Mouse (Mus musculus) forebrain, embryonic 16.5 days (tissue): ENCODE data around the gene Lcn12. TPM values are rescaled to one million over a fixed set of nuclear protein-coding genes. Genes with fewer than 3 reads are reported as not detected.

Source experiments
- ATAC-seq: fragments of 200-750 bp; cut with Nextera tagmentation; 2 replicates; pipeline ENCODE4 v1.8.0; 2017; ENCODE audit warnings: mild to moderate bottlenecking, moderate library complexity
- H3K27ac ChIP-seq: fragments of 300-500 bp; sonication (generic); 2 replicates; pipeline ENCODE4 v1.5.1; 2014; ENCODE audit warnings: low read length, control low read depth
- H3K27me3 ChIP-seq: fragments of 300-500 bp; sonication (generic); replicated peaks from 2 replicates; pipeline ENCODE4 v1.6.1; 2014; ENCODE audit warnings: low read length; ENCODE audit not compliant: control insufficient read depth, insufficient read depth
- H3K36me3 ChIP-seq: fragments of 300-500 bp; sonication (generic); 2 replicates; pipeline ENCODE4 v1.6.1; 2014; ENCODE audit not compliant: control insufficient read depth, insufficient read depth
- H3K4me1 ChIP-seq: fragments of 300-500 bp; sonication (generic); replicated peaks from 2 replicates; pipeline ENCODE4 v1.6.1; 2014; ENCODE audit warnings: low read length; ENCODE audit not compliant: control insufficient read depth, insufficient read depth
- H3K4me2 ChIP-seq: fragments of 300-500 bp; sonication (generic); 2 replicates; pipeline ENCODE4 v1.6.1; 2014; ENCODE audit warnings: mild to moderate bottlenecking, low read length, control low read depth
- H3K4me3 ChIP-seq: fragments of 300-500 bp; sonication (generic); replicated peaks from 2 replicates; pipeline ENCODE4 v1.5.1; 2014; ENCODE audit warnings: mild to moderate bottlenecking, low read length, control low read depth
- H3K9ac ChIP-seq: fragments of 300-500 bp; sonication (generic); replicated peaks from 2 replicates; pipeline ENCODE4 v1.6.1; 2014; ENCODE audit warnings: low read depth, low read length, control low read depth
- H3K9me3 ChIP-seq: fragments of 300-500 bp; sonication (generic); 2 replicates; pipeline ENCODE4 v1.6.1; 2016; ENCODE audit warnings: low read length; ENCODE audit not compliant: control insufficient read depth
- WGBS: fragments of 180-500 bp; shearing (Covaris S2); extraction: QIAGEN DNeasy Blood & Tissue Kit; methylation state at CpG from one replicate; pipeline ENCODE4 v1.1.7; 2014; 5-methylcytosine and 5-hydroxymethylcytosine counted together
- microRNA-seq: library from miRNA; unstranded; fragments of <30 nt; microRNA quantifications from one replicate; pipeline ENCODE4, GENCODE M21; 2017
- polyA plus RNA-seq: library from polyadenylated mRNA; unstranded; fragments of >200 nt; fragmentation: Nextera tagmentation; extraction: Ambion mirVana; gene quantifications from 2 replicates; pipeline ENCODE4 v1.2.1, GENCODE M21; 2015

Gene Lcn12
- polyA plus RNA-seq, 1 experiment from 2014 or later: not detected

- WGBS: 64% methylated on average over 14 of the region's 14 CpGs
- no peak within 1 kb of the TSS for H3K4me3 ChIP-seq
- H3K36me3 ChIP-seq: peaks cover 4% of the 10 kb centered on the region; the same call in 1 of the 2 replicates
- H3K9ac ChIP-seq: no peak within 1 kb of the TSS
- H3K27ac ChIP-seq: no peak within 1 kb of the TSS
- H3K27me3 ChIP-seq: no peaks in the 10 kb centered on the region
- H3K4me1 ChIP-seq: peaks cover 20% of the 10 kb centered on the region
- H3K9me3 ChIP-seq: no peaks in the 10 kb centered on the region
- H3K4me2 ChIP-seq: no peak within 1 kb of the TSS
- ATAC-seq: no peak
Observed at GRCm38 (mm10) chr2:25456205-25456953, 37.3 kb downstream of the Lcn12 start, which contains the start of gene Clic3. TSS of gene Clic3 (plus strand) at chr2:25456838.

DNA sequence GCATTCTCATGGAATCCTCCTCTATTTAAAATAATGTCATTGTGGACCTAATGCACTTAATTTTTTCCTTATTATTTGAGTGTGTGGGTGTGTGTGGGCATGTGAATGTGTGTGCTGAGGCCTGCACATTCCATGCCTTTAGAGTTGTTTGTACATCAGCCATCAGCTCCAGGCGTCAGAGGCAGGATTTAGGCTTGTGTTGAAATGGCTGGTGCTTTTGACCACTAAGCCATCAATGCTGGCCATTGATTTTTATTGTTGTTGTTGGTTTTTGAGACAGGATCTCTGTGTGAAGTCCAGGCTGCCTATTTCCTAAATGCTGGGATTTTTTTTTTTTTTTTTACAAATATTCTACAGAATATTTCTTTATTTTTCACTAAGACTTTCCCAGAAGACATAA lies 40.8 kb downstream of the Lcn12 start:
- H3K36me3 ChIP-seq: peaks cover under 1% of the 10 kb centered on the region; the same call in 1 of the 2 replicates
- H3K27me3 ChIP-seq: no peaks in the 10 kb centered on the region
- WGBS: 31% methylated on average over 1 of the region's 1 CpGs
- no peak for ATAC-seq
- H3K4me3 ChIP-seq: no peak overlapping the region
- H3K4me1 ChIP-seq: no peaks in the 10 kb centered on the region
- H3K9me3 ChIP-seq: no peaks in the 10 kb centered on the region
- H3K4me2 ChIP-seq: no peak overlapping the region
- no peak overlapping the region for H3K9ac ChIP-seq
- no peak overlapping the region for H3K27ac ChIP-seq

GRCm38 (mm10) chr2:25450853-25451647 lies 42.7 kb downstream of the Lcn12 start:
- no peak overlapping the region for H3K9ac ChIP-seq
- no peaks in the 10 kb centered on the region for H3K27me3 ChIP-seq
- ATAC-seq: no peak
- 92% methylated on average over 8 of the region's 8 CpGs for WGBS
- no peak overlapping the region for H3K4me3 ChIP-seq
- no peaks in the 10 kb centered on the region for H3K9me3 ChIP-seq
- no peak overlapping the region for H3K27ac ChIP-seq
- H3K36me3 ChIP-seq: no peaks in the 10 kb centered on the region
- H3K4me2 ChIP-seq: no peak overlapping the region
- H3K4me1 ChIP-seq: no peaks in the 10 kb centered on the region

DNA sequence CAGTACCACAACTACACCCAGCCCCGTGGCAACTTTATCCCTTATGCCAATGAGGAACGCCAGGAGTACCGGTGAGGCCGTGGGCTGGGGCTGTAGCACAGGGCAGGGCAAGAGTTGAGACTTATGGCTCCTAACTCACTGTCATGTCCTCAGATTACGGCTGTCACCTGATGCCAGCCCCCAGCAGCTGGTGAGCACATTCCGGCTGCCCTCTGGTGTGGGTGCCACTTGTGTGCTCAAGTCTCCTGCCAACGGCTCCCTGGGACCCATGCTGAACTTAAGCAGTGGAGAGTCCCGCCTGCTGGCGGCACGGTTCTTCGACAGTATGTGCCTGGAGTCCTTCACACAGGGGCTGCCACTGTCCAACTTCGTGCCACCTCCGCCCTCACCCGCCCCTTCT lies 51.0 kb downstream of the Lcn12 start:
- Histone ChIP-seq H3K36me3 (peaks cover 26% of the 10 kb centered on the region), H3K9ac (no peak overlapping the region), H3K4me3 (no peak overlapping the region), H3K4me1 (no peaks in the 10 kb centered on the region), H3K27me3 (no peaks in the 10 kb centered on the region), H3K27ac (no peak overlapping the region), H3K4me2 (no peak overlapping the region), H3K9me3 (no peaks in the 10 kb centered on the region)
- WGBS: 93% methylated on average over 14 of the region's 14 CpGs
- ATAC-seq: no peak

GRCm38 (mm10) chr2:25441067-25441466 lies 52.6 kb downstream of the Lcn12 start:
- WGBS: 89% methylated on average over 20 of the region's 20 CpGs
- Histone ChIP-seq H3K9me3 (no peaks in the 10 kb centered on the region), H3K36me3 (peaks cover 26% of the 10 kb centered on the region), H3K27ac (no peak overlapping the region), H3K4me2 (no peak overlapping the region), H3K4me3 (no peak overlapping the region), H3K4me1 (no peaks in the 10 kb centered on the region), H3K27me3 (no peaks in the 10 kb centered on the region), H3K9ac (no peak overlapping the region)
- ATAC-seq: no peak

Small RNA genes within 50 kb of the gene (microRNA-seq; reads per million reads assigned to microRNA genes)
- gene Mir3087: not detected

Other genes with a start within 250 kb of the Lcn12 start
- 5.8 and 9.0 TPM in 2 replicates for gene AL732309.1, start 247.0 kb downstream of the Lcn12 start, polyA plus RNA-seq
- gene Tmem203, start 238.5 kb downstream of the Lcn12 start, polyA plus RNA-seq: 16.0 and 16.2 TPM in 2 replicates
- 14.8 and 16.4 TPM in 2 replicates for gene Tprn, start 231.3 kb downstream of the Lcn12 start, polyA plus RNA-seq
- gene Ssna1, start 221.5 kb downstream of the Lcn12 start, polyA plus RNA-seq: 199 and 204 TPM in 2 replicates
- 150 and 159 TPM in 2 replicates for gene Anapc2, start 221.4 kb downstream of the Lcn12 start, polyA plus RNA-seq
- not detected in 2 replicates for gene Tmem210, start 205.8 kb downstream of the Lcn12 start, polyA plus RNA-seq
- gene Lrrc26, start 204.0 kb downstream of the Lcn12 start, polyA plus RNA-seq: 0.21 TPM in 1 of 2 replicates, not detected in the other
- 19.0 and 29.4 TPM in 2 replicates for gene Grin1, start 174.7 kb downstream of the Lcn12 start, polyA plus RNA-seq
- 50.6 and 54.6 TPM in 2 replicates for gene Man1b1, start 161.6 kb downstream of the Lcn12 start, polyA plus RNA-seq
- gene Dpp7, start 137.6 kb downstream of the Lcn12 start, polyA plus RNA-seq: 21.5 and 26.9 TPM in 2 replicates
- gene Uap1l1, start 128.2 kb downstream of the Lcn12 start, polyA plus RNA-seq: 3.3 and 7.5 TPM in 2 replicates
- 23.8 and 29.9 TPM in 2 replicates for gene Sapcd2, start 121.6 kb downstream of the Lcn12 start, polyA plus RNA-seq
- gene Entpd2, start 98.0 kb downstream of the Lcn12 start, polyA plus RNA-seq: 5.2 and 6.2 TPM in 2 replicates
- 384 and 515 TPM in 2 replicates for gene Npdc1, start 94.6 kb downstream of the Lcn12 start, polyA plus RNA-seq
- gene Fut7, start 70.6 kb downstream of the Lcn12 start, polyA plus RNA-seq: 0.31 TPM in 1 of 2 replicates, not detected in the other
- gene Abca2, start 65.2 kb downstream of the Lcn12 start, polyA plus RNA-seq: 12.2 and 14.9 TPM in 2 replicates
- gene Clic3, start 37.1 kb downstream of the Lcn12 start, polyA plus RNA-seq: 2.4 and 4.6 TPM in 2 replicates
- gene Paxx, start 32.8 kb downstream of the Lcn12 start, polyA plus RNA-seq: 89.2 and 108 TPM in 2 replicates
- 212 and 217 TPM in 2 replicates for gene Ptgds, start 23.9 kb downstream of the Lcn12 start, polyA plus RNA-seq
- gene Fbxw5, start 6.8 kb upstream of the Lcn12 start, polyA plus RNA-seq: 133 and 156 TPM in 2 replicates
- gene C8g, start 7.8 kb upstream of the Lcn12 start, polyA plus RNA-seq: 4.4 and 4.5 TPM in 2 replicates
- 26.8 and 29.5 TPM in 2 replicates for gene Traf2, start 53.0 kb upstream of the Lcn12 start, polyA plus RNA-seq
- 327 and 359 TPM in 2 replicates for gene Edf1, start 63.9 kb upstream of the Lcn12 start, polyA plus RNA-seq
- gene Mamdc4, start 80.9 kb upstream of the Lcn12 start, polyA plus RNA-seq: 1.0 and 2.8 TPM in 2 replicates
- 141 and 145 TPM in 2 replicates for gene Phpt1, start 81.3 kb upstream of the Lcn12 start, polyA plus RNA-seq
- gene Ajm1, start 87.8 kb upstream of the Lcn12 start, polyA plus RNA-seq: 5.8 and 7.7 TPM in 2 replicates
- gene Rabl6, start 114.6 kb upstream of the Lcn12 start, polyA plus RNA-seq: 67.5 and 73.6 TPM in 2 replicates
- gene Ccdc183, start 123.8 kb upstream of the Lcn12 start, polyA plus RNA-seq: 0.17 and 0.24 TPM in 2 replicates
- 20.6 and 28.9 TPM in 2 replicates for gene Tmem141, start 128.1 kb upstream of the Lcn12 start, polyA plus RNA-seq
- 2.3 and 4.1 TPM in 2 replicates for gene Fcna, start 134.1 kb upstream of the Lcn12 start, polyA plus RNA-seq
- gene Lcn8, start 159.2 kb upstream of the Lcn12 start, polyA plus RNA-seq: not detected in 2 replicates
- gene Lcn5, start 164.0 kb upstream of the Lcn12 start, polyA plus RNA-seq: not detected in 2 replicates
- not detected in 2 replicates for gene Lcn6, start 182.9 kb upstream of the Lcn12 start, polyA plus RNA-seq
- not detected in 2 replicates for gene Lcn10, start 188.8 kb upstream of the Lcn12 start, polyA plus RNA-seq
- not detected in 2 replicates for gene Obp2a, start 206.1 kb upstream of the Lcn12 start, polyA plus RNA-seq
- 105 and 127 TPM in 2 replicates for gene Bmyc, start 212.8 kb upstream of the Lcn12 start, polyA plus RNA-seq
- gene Obp2b, start 243.1 kb upstream of the Lcn12 start, polyA plus RNA-seq: not detected in 2 replicates